Mouse (Mus musculus): ENCODE data around the gene Nrxn1. TPM values are rescaled to one million over a fixed set of nuclear protein-coding genes. Genes with fewer than 3 reads are reported as not detected.

Nrxn1 gene
- total RNA-seq, 2 experiments from 2014 or later = 450 to 453 TPM

DNA sequence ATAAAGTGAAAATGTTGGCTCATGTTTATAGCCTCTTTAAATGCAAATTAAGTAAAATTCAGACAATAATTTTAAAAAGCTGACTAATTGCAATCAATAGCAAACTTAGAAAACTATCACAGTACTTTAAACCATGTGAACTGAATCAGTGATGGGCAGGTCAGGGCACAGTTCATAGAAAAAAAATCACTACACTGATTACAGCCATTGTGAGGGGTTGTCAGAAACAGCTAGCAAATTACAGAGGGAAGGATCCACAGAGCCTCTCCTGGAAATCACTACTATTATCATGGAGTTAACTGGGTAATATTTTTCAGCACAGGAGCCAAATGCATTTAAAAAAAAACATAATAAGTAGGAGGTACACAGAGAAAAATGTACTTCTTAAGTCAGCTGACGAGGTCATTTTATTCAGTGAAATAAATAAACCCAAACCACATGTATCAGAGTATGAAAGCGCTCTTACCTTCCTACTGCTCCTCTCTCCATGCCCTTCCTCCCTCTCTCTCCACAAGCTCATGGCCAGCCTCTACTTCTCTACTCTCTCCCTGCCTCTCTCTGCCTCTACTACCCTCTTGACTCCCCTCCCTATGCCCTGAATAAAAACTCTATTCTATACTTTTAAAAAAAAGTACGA lies 304.3 kb downstream of the Nrxn1 start:
- no peak for DNase-seq (ENCODE audit: low spot score in 2 of 2)
- Histone ChIP-seq H3K27ac (no peak overlapping the region), H3K4me3 (no peak overlapping the region)
- TF ChIP-seq CTCF (conservative IDR thresholded peaks at IDR 0.05) = no peak

DNA sequence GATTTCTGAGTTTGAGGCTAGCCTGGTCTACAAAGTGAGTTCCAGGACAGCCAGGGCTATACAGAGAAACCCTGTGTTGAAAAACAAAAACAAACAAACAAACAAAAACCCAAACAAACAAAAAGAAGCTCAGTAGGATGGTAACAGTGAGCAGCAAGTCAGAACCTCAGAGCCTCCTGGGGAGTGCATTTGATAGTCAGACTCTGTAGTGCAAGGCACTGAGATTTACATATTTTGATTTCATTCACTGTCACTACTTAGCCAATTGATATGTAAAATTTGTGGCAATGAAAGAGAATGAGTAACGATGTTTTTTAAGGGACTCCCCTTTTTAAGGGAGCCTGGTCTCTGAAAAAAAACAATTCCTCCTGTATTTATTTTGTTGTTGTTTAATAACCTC lies 304.8 kb downstream of the Nrxn1 start:
- Histone ChIP-seq H3K4me3 (no peak overlapping the region), H3K27ac (no peak overlapping the region)
- no peak for DNase-seq (ENCODE audit: low spot score in 2 of 2)
- TF ChIP-seq CTCF (conservative IDR thresholded peaks at IDR 0.05) = no peak

- TF ChIP-seq CTCF (conservative IDR thresholded peaks at IDR 0.05) = no peak
- no peak overlapping the region for H3K27ac ChIP-seq
- no peak for DNase-seq (ENCODE audit: low spot score in 2 of 2)
- H3K4me3 ChIP-seq = no peak overlapping the region
Measured at GRCm38 (mm10) chr17:90787121-90787788, 305.6 kb downstream of the Nrxn1 start.

DNA sequence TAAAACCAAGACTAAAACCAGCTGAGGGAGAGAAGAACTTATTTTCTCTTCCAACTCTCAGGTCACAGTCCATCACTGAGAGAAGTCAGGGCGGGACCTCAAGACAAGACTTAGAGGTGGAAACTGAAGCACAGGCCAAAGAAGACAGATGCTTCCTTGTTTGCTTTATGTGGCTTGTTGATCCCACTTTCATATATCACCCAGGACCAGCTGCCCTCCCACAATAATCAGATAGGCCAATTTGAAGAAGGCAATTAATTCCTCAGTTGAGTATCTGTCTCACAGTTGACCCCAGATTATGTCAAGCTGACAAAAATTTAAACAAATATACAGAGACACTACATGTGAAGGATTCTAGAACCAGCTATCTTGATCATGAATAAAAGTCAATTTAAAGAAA lies 312.4 kb downstream of the Nrxn1 start:
- no peak for DNase-seq (ENCODE audit: low spot score in 2 of 2)
- no peak overlapping the region for H3K27ac ChIP-seq
- TF ChIP-seq CTCF (conservative IDR thresholded peaks at IDR 0.05) = no peak

GRCm38 (mm10) chr17:90775397-90775796 lies 317.5 kb downstream of the Nrxn1 start:
- Histone ChIP-seq H3K4me3 (no peak overlapping the region; the same call in 1 of the 2 replicates), H3K27ac (peak overlapping the region; percentile 40; the same call in 1 of the 2 replicates)
- no peak for DNase-seq (ENCODE audit: low spot score in 2 of 2)
- no peak for TF ChIP-seq CTCF (conservative IDR thresholded peaks at IDR 0.05)

More for the DNA sequence above, 312.4 kb downstream of the Nrxn1 start:
- no peak overlapping the region for H3K4me3 ChIP-seq

GRCm38 (mm10) chr17:90773233-90773632 lies 319.6 kb downstream of the Nrxn1 start:
- TF ChIP-seq CTCF (conservative IDR thresholded peaks at IDR 0.05) = peak; percentile 63
- no peak overlapping the region for H3K27ac ChIP-seq

GRCm38 (mm10) chr17:90768216-90768615 lies 324.7 kb downstream of the Nrxn1 start:
- no peak overlapping the region for H3K4me3 ChIP-seq
- H3K27ac ChIP-seq = peak overlapping the region; percentile 47
- no peak for DNase-seq (ENCODE audit: low spot score in 2 of 2)
- TF ChIP-seq CTCF (conservative IDR thresholded peaks at IDR 0.05) = no peak

More at GRCm38 (mm10) chr17:90773233-90773632, 319.6 kb downstream of the Nrxn1 start:
- DNase-seq (ENCODE audit: low spot score in 2 of 2) = peak in 1 of 2 experiments; percentile 22
- H3K4me3 ChIP-seq = no peak overlapping the region

- no peak overlapping the region for H3K27ac ChIP-seq
- no peak overlapping the region for H3K4me3 ChIP-seq
- TF ChIP-seq CTCF (conservative IDR thresholded peaks at IDR 0.05) = no peak
- no peak for DNase-seq (ENCODE audit: low spot score in 2 of 2)
Measured at GRCm38 (mm10) chr17:90727124-90727523, 365.7 kb downstream of the Nrxn1 start.

- no peak overlapping the region for H3K4me3 ChIP-seq
- peak; percentile 46 to 79 for DNase-seq (ENCODE audit: low spot score in 2 of 2)
- TF ChIP-seq CTCF (conservative IDR thresholded peaks at IDR 0.05) = no peak
- H3K27ac ChIP-seq = peak overlapping the region; percentile 70
Measured at GRCm38 (mm10) chr17:90704773-90705172, 388.1 kb downstream of the Nrxn1 start.

DNA sequence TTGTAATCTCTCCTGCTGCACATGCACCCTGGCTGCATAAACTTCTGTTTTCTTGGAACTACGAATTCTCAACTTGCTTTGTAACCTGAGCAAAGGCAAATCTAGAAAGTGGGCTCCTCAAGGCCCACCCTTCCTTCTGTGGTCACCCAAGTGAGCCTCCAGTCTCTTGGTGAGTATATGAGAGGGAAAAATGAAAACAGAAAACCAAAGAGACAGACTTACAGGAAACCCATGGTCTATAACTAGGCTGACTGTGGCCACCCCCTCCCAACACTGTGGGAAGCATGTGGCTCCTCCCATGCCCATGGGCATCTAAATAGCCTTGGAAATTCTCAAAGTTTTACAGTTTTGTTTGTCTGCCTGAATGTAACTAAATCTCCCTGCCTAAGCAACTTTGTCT lies 390.2 kb downstream of the Nrxn1 start:
- DNase-seq (ENCODE audit: low spot score in 2 of 2) = no peak
- TF ChIP-seq CTCF (conservative IDR thresholded peaks at IDR 0.05) = no peak
- Histone ChIP-seq H3K27ac (no peak overlapping the region), H3K4me3 (no peak overlapping the region)

DNA sequence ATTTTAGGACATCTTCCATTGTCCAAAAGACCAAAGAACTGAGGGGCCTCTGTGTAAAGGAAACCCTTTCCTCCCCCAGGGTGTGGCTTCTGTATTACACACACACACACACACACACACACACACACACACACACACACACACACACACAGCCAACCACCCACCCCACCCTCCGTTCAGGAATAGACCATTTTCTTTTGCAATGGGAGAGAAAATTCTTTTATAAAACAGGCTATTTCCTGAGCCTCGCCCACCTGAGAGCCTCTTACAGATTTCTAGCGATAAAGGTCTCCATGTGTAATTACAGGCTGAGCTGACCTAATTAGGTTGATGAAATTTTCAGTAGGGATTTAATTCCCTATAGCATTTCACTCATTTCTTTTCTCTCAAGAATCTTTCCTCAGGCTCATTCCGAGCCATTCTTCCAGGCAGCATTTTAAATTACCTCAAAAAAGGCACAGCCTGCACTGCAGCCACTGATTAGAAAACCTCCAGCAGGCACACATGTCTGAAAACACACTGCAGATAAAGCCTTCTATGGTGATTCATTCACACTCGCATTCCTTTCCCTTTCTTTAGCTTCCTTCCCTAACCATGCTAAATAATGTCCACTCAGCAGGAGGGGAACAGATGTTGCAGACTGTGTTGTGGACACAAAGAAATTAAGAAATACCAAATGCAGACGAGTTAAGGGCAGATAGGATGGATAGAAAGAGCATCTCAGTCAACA lies 396.6 kb downstream of the Nrxn1 start:
- DNase-seq (ENCODE audit: low spot score in 2 of 2) = no peak

GRCm38 (mm10) chr17:90695086-90695584 lies 397.7 kb downstream of the Nrxn1 start:
- TF ChIP-seq CTCF (conservative IDR thresholded peaks at IDR 0.05) = no peak
- no peak overlapping the region for H3K4me3 ChIP-seq
- H3K27ac ChIP-seq = peak overlapping the region; percentile 5; the same call in 1 of the 2 replicates
- DNase-seq (ENCODE audit: low spot score in 2 of 2) = no peak

More for the DNA sequence above, 396.6 kb downstream of the Nrxn1 start:
- peak overlapping the region; percentile 43; the same call in 1 of the 2 replicates for H3K27ac ChIP-seq
- TF ChIP-seq CTCF (conservative IDR thresholded peaks at IDR 0.05) = no peak
- no peak overlapping the region for H3K4me3 ChIP-seq

DNA sequence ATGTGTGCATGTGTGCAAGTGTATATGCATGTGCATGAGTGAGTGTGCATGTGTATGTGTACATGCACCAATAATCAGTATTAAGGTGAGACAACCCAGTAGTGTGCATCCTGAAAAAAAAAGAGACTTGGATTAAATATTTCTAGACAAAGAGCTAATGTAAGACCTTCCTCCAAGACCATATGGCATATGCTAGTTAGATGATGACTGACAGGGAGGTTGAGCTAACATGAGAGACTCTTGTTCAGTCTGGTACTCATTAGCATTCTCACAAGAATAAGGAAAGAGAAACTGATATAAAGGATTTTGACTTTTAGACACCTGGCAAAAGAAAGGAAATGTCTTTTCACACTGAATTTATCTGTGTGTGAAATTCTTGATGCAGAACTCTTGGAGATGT lies 408.7 kb downstream of the Nrxn1 start:
- Histone ChIP-seq H3K27ac (no peak overlapping the region), H3K4me3 (no peak overlapping the region)
- DNase-seq (ENCODE audit: low spot score in 2 of 2) = no peak
- no peak for TF ChIP-seq CTCF (conservative IDR thresholded peaks at IDR 0.05)

All from layer of hippocampus, adult 2 months (tissue).